Mouse (Mus musculus) kidney, embryonic 16.5 days (tissue): Measurements from ENCODE around the gene Ehd1. TPM values are rescaled to one million over a fixed set of nuclear protein-coding genes. Genes with fewer than 3 reads are reported as not detected.
A peak's percentile ranks its signal among the peaks of the same experiment; 100 is the strongest.

ENCODE experiments used
- ATAC-seq: fragments of 200-750 bp; cut with Nextera tagmentation; 2 replicates; pipeline ENCODE4 v1.8.0; 2017; ENCODE audit warnings: moderate TSS enrichment; ENCODE audit not compliant: low FRiP score, low TSS enrichment
- H3K27ac ChIP-seq: fragments of 300-500 bp; sonication (generic); 2 replicates; pipeline ENCODE4 v1.5.1; 2014; ENCODE audit warnings: low read length
- H3K27me3 ChIP-seq: fragments of 300-500 bp; sonication (generic); 2 replicates; pipeline ENCODE4 v1.6.1; 2014; ENCODE audit warnings: low read length, control low read depth, mixed read lengths; ENCODE audit not compliant: insufficient read depth
- H3K36me3 ChIP-seq: fragments of 300-500 bp; sonication (generic); 2 replicates; pipeline ENCODE4 v1.6.1; 2014; ENCODE audit warnings: low read length, control low read depth, mixed read lengths; ENCODE audit not compliant: insufficient read depth
- H3K4me1 ChIP-seq: fragments of 300-500 bp; sonication (generic); 2 replicates; pipeline ENCODE4 v1.6.1; 2014; ENCODE audit warnings: low read length, control low read depth, mixed read lengths; ENCODE audit not compliant: insufficient read depth
- H3K4me2 ChIP-seq: fragments of 300-500 bp; sonication (generic); replicated peaks from 2 replicates; pipeline ENCODE4 v1.6.1; 2014; ENCODE audit warnings: low read depth, low read length
- H3K4me3 ChIP-seq: fragments of 300-500 bp; sonication (generic); 2 replicates; pipeline ENCODE4 v1.5.1; 2014; ENCODE audit warnings: mild to moderate bottlenecking, low read length
- H3K9ac ChIP-seq: fragments of 300-500 bp; sonication (generic); replicated peaks from 2 replicates; pipeline ENCODE4 v1.6.1; 2014; ENCODE audit warnings: low read length
- H3K9me3 ChIP-seq: fragments of 300-500 bp; sonication (generic); 2 replicates; pipeline ENCODE4 v1.6.1; 2016; ENCODE audit warnings: low read length, control low read depth
- WGBS: fragments of 180-500 bp; shearing (Covaris S2); extraction: QIAGEN DNeasy Blood & Tissue Kit; methylation state at CpG from one replicate; pipeline ENCODE4 v1.1.7; 2014; 5-methylcytosine and 5-hydroxymethylcytosine counted together
- microRNA counts: library from miRNA; unstranded; fragments of <30 nt; microRNA quantifications from one replicate; lab custom pipeline; 2016
- microRNA-seq: library from miRNA; unstranded; fragments of <30 nt; microRNA quantifications from one replicate; pipeline ENCODE4, GENCODE M21; 2016
- polyA plus RNA-seq: library from polyadenylated mRNA; unstranded; fragments of >200 nt; fragmentation: Nextera tagmentation; extraction: Ambion mirVana; gene quantifications from 2 replicates; pipeline ENCODE4 v1.2.1, GENCODE M21; 2015

Ehd1 gene
- polyA plus RNA-seq, 1 experiment from 2014 or later, result 84.2 TPM

- Histone ChIP-seq H3K9ac (no peak overlapping the region), H3K36me3 (peaks cover 44% of the 10 kb centered on the region), H3K27ac (no peak overlapping the region), H3K4me2 (no peak overlapping the region), H3K27me3 (no peaks in the 10 kb centered on the region), H3K4me1 (peaks cover 25% of the 10 kb centered on the region), H3K9me3 (no peaks in the 10 kb centered on the region), H3K4me3 (no peak overlapping the region)
- no peak for ATAC-seq
- WGBS, result 76% methylated on average over 19 of the region's 19 CpGs
Measured at GRCm38 (mm10) chr19:6343066-6343925, 66.8 kb downstream of the Ehd1 start.

DNA sequence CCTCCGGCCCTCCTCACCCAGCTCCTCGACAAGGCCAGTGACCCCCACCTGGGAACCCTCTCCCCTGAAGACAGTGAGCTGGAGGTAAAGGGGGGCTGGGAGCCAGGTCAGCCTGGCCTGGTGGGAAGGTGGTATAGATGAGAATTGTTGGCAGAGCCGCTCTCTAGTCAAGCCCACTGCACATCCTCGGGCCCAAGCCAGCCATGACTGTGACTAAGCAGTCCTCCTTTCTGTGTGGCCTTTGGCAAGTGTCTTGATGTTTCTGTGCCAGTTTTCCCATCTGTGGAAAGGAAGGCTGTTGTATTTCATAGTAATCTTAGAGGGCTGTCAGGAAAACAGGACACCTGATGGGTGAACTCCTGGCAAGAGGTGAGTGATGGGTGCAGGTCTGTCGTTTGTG lies 67.5 kb downstream of the Ehd1 start:
- peaks cover 31% of the 10 kb centered on the region for H3K4me1 ChIP-seq
- peaks cover 37% of the 10 kb centered on the region for H3K36me3 ChIP-seq
- H3K9ac ChIP-seq, result no peak overlapping the region
- H3K27me3 ChIP-seq, result no peaks in the 10 kb centered on the region
- H3K4me2 ChIP-seq, result no peak overlapping the region
- no peak overlapping the region for H3K27ac ChIP-seq
- 93% methylated on average over 5 of the region's 5 CpGs for WGBS
- no peak overlapping the region for H3K4me3 ChIP-seq
- ATAC-seq, result no peak
- H3K9me3 ChIP-seq, result no peaks in the 10 kb centered on the region

DNA sequence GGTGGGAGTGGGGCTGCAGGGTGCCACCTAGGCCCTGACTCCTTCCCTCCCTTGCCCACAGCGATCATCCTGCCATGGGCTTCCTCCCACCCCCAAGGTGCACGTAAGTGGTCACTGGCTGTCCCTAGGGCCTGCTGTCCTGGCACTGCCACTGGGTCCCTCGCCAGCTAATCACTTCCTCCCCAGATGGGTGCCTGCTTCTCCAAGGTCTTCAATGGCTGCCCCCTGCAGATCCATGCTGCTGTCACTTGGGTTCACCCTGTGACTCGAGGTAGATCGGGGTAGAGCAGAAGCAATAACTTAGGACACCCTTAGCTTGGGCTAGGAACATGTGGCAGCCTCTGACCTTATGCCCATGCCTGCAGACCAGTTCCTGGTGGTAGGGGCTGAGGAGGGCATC lies 69.5 kb downstream of the Ehd1 start:
- H3K9ac ChIP-seq, result no peak overlapping the region
- H3K9me3 ChIP-seq, result no peaks in the 10 kb centered on the region
- no peaks in the 10 kb centered on the region for H3K27me3 ChIP-seq
- no peak overlapping the region for H3K27ac ChIP-seq
- 95% methylated on average over 5 of the region's 5 CpGs for WGBS
- H3K4me3 ChIP-seq, result no peak overlapping the region
- ATAC-seq, result no peak
- no peak overlapping the region for H3K4me2 ChIP-seq
- peaks cover 27% of the 10 kb centered on the region for H3K36me3 ChIP-seq
- peaks cover 23% of the 10 kb centered on the region for H3K4me1 ChIP-seq

DNA sequence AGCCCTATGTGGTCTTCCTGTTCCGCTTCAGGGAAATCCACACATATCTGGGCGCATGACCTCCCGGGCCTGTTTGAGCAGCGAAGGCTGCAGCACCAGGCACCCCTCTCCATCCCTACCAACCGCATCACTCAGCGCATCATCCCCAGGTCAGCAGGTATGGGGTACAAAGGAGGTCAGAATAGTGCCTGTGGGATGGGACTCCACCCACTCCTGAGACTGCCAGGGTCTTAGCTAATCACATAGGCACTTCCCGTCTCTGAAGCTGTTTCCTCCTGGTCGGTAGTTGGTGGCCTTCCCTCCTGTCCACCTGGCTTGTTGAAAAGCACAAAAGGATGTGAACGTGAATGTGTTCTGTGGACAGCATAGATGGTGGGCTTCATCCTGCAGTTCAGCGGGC lies 70.1 kb downstream of the Ehd1 start:
- no peak for ATAC-seq
- Histone ChIP-seq H3K27me3 (no peaks in the 10 kb centered on the region), H3K4me2 (no peak overlapping the region), H3K27ac (no peak overlapping the region), H3K4me3 (no peak overlapping the region), H3K36me3 (peaks cover 27% of the 10 kb centered on the region), H3K4me1 (peaks cover 23% of the 10 kb centered on the region), H3K9me3 (no peaks in the 10 kb centered on the region), H3K9ac (no peak overlapping the region)
- 84% methylated on average over 10 of the region's 10 CpGs for WGBS

- Histone ChIP-seq H3K27ac (no peak overlapping the region), H3K4me1 (peaks cover 23% of the 10 kb centered on the region), H3K27me3 (no peaks in the 10 kb centered on the region), H3K4me3 (no peak overlapping the region), H3K9me3 (no peaks in the 10 kb centered on the region), H3K36me3 (peaks cover 28% of the 10 kb centered on the region), H3K9ac (no peak overlapping the region), H3K4me2 (no peak overlapping the region)
- WGBS, result 90% methylated on average over 4 of the region's 4 CpGs
- ATAC-seq, result no peak
Measured at GRCm38 (mm10) chr19:6347615-6348014, 71.1 kb downstream of the Ehd1 start.

DNA sequence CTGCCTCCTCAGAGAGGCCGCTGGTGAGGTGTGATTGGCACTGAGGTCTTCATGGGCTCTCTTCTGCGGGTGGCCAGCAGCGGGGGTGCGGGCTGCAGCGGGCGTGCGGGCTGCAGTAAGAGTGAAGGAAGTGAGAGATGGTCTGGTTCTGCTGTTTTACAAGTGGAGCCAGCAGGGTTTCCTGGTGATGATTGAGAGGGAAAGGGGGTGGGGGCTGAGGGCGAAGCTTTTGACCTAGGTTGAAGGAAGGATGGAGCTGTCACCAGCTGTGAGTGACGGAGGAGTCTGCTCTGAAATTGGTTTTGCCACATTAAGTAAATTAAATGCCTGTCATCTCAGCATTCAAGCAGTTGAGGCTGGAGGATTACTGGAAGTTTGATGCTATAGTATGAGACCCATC lies 72.2 kb downstream of the Ehd1 start:
- Histone ChIP-seq H3K27ac (peak overlapping the region; percentile 72), H3K27me3 (no peaks in the 10 kb centered on the region), H3K9ac (no peak overlapping the region), H3K4me3 (no peak overlapping the region), H3K4me2 (no peak overlapping the region), H3K36me3 (peaks cover 33% of the 10 kb centered on the region), H3K4me1 (peaks cover 19% of the 10 kb centered on the region), H3K9me3 (no peaks in the 10 kb centered on the region)
- ATAC-seq, result no peak
- 60% methylated on average over 9 of the region's 9 CpGs for whole genome bisulfite sequencing

- peak; percentile 53; the same call in 1 of the 2 replicates for ATAC-seq
Measured at GRCm38 (mm10) chr19:6349215-6349983, 72.9 kb downstream of the Ehd1 start.

More at GRCm38 (mm10) chr19:6349215-6349983, 72.9 kb downstream of the Ehd1 start:
- peaks cover 27% of the 10 kb centered on the region for H3K36me3 ChIP-seq
- no peak overlapping the region for H3K4me2 ChIP-seq
- 0 out of 2 replicates have a peak overlapping the region, but pooled peaks have one; percentile 3 for H3K9ac ChIP-seq
- 19% methylated on average over 14 of the region's 14 CpGs for WGBS
- H3K4me3 ChIP-seq, result no peak overlapping the region
- H3K4me1 ChIP-seq, result peaks cover 19% of the 10 kb centered on the region
- H3K27ac ChIP-seq, result peak overlapping the region; percentile 72; the same call in 1 of the 2 replicates
- H3K9me3 ChIP-seq, result no peaks in the 10 kb centered on the region
- H3K27me3 ChIP-seq, result no peaks in the 10 kb centered on the region

MicroRNAs within 50 kb of the gene (microRNA counts, 519-probe panel; counts per million panel counts)
- 2,832 counts per million, percentile 68 among the panel's probes with 10 or more counts for microRNA mmu-miR-192 (lab: Ali Mortazavi, UCI)

Small RNAs within 50 kb of the gene (microRNA-seq; reads per million reads assigned to microRNA genes)
- gene Mir192, result 186 reads per million, percentile 63 among the genes with 10 or more reads in this experiment
- gene Mir194-2, result 116 reads per million, percentile 56 among the genes with 10 or more reads in this experiment
- not detected for gene Mir6989

Other genes with a start within 250 kb of the Ehd1 start
- gene Syvn1, start 230.1 kb upstream of the Ehd1 start, polyA plus RNA-seq, result 33.1 and 39.0 TPM in 2 replicates
- 83.2 and 87.2 TPM in 2 replicates for gene Mrpl49, start 218.9 kb upstream of the Ehd1 start, polyA plus RNA-seq
- gene Fau, start 218.9 kb upstream of the Ehd1 start, polyA plus RNA-seq, result 644 and 690 TPM in 2 replicates
- gene Znhit2, start 215.5 kb upstream of the Ehd1 start, polyA plus RNA-seq, result 35.4 and 37.7 TPM in 2 replicates
- 22.8 and 28.6 TPM in 2 replicates for gene Tm7sf2, start 208.4 kb upstream of the Ehd1 start, polyA plus RNA-seq
- 85.7 and 90.6 TPM in 2 replicates for gene Vps51, start 199.5 kb upstream of the Ehd1 start, polyA plus RNA-seq
- gene Tmem262, start 196.7 kb upstream of the Ehd1 start, polyA plus RNA-seq, result not detected in 2 replicates
- 1.0 and 2.5 TPM in 2 replicates for gene Gm28374, start 194.5 kb upstream of the Ehd1 start, polyA plus RNA-seq
- gene Zfpl1, start 191.8 kb upstream of the Ehd1 start, polyA plus RNA-seq, result 77.1 and 78.9 TPM in 2 replicates
- 43.6 and 45.2 TPM in 2 replicates for gene Cdca5, start 191.7 kb upstream of the Ehd1 start, polyA plus RNA-seq
- 0.28 and 0.35 TPM in 2 replicates for gene AC131692.1, start 182.3 kb upstream of the Ehd1 start, polyA plus RNA-seq
- gene Naaladl1, start 170.9 kb upstream of the Ehd1 start, polyA plus RNA-seq, result 0.40 and 0.47 TPM in 2 replicates
- gene Sac3d1, start 158.1 kb upstream of the Ehd1 start, polyA plus RNA-seq, result 42.3 and 43.7 TPM in 2 replicates
- 33.3 and 36.2 TPM in 2 replicates for gene Snx15, start 148.4 kb upstream of the Ehd1 start, polyA plus RNA-seq
- gene Batf2, start 135.7 kb upstream of the Ehd1 start, polyA plus RNA-seq, result 0.47 and 0.84 TPM in 2 replicates
- 111 and 113 TPM in 2 replicates for gene Arl2, start 135.2 kb upstream of the Ehd1 start, polyA plus RNA-seq
- not detected in 2 replicates for gene Majin, start 92.3 kb upstream of the Ehd1 start, polyA plus RNA-seq
- gene Gpha2, start 50.3 kb upstream of the Ehd1 start, polyA plus RNA-seq, result 0.73 and 1.4 TPM in 2 replicates
- 27.5 and 31.0 TPM in 2 replicates for gene Ppp2r5b, start 40.9 kb upstream of the Ehd1 start, polyA plus RNA-seq
- gene Atg2a, start 35.1 kb upstream of the Ehd1 start, polyA plus RNA-seq, result 12.1 and 13.1 TPM in 2 replicates
- gene Cdc42bpg, start 29.7 kb downstream of the Ehd1 start, polyA plus RNA-seq, result 0.80 and 1.5 TPM in 2 replicates
- 93.0 and 96.2 TPM in 2 replicates for gene Men1, start 58.3 kb downstream of the Ehd1 start, polyA plus RNA-seq
- gene Map4k2, start 64.4 kb downstream of the Ehd1 start, polyA plus RNA-seq, result 25.9 and 28.7 TPM in 2 replicates
- 132 and 150 TPM in 2 replicates for gene Sf1, start 87.0 kb downstream of the Ehd1 start, polyA plus RNA-seq
- gene Pygm, start 107.7 kb downstream of the Ehd1 start, polyA plus RNA-seq, result 36.2 and 38.3 TPM in 2 replicates
- gene Rasgrp2, start 122.6 kb downstream of the Ehd1 start, polyA plus RNA-seq, result 105 and 121 TPM in 2 replicates
- 6.0 and 6.2 TPM in 2 replicates for gene Nrxn2, start 142.0 kb downstream of the Ehd1 start, polyA plus RNA-seq